Mouse (Mus musculus) limb, embryonic 10.5 days (tissue): Measurements from ENCODE around the gene Gm20431. TPM values are rescaled to one million over a fixed set of nuclear protein-coding genes. Genes with fewer than 3 reads are reported as not detected.

Experiments
- DNase-seq: peaks from one replicate; pipeline ENCODE4 v3.0.0-alpha.2; 2017; ENCODE audit warnings: low spot score
- H3K27ac ChIP-seq: fragments of 300-500 bp; sonication (generic); 2 replicates; pipeline ENCODE4 v1.5.1; 2016; ENCODE audit warnings: mild to moderate bottlenecking
- H3K27me3 ChIP-seq: fragments of 300-500 bp; sonication (generic); 2 replicates; pipeline ENCODE4 v1.6.1; 2016; ENCODE audit warnings: low read depth, mild to moderate bottlenecking; ENCODE audit not compliant: poor library complexity, severe bottlenecking
- H3K36me3 ChIP-seq: fragments of 300-500 bp; sonication (generic); 2 replicates; pipeline ENCODE4 v1.6.1; 2016; ENCODE audit warnings: mild to moderate bottlenecking, moderate library complexity
- H3K4me1 ChIP-seq: fragments of 300-500 bp; sonication (generic); 2 replicates; pipeline ENCODE4 v1.6.1; 2016
- H3K4me3 ChIP-seq: fragments of 300-500 bp; sonication (generic); 2 replicates; pipeline ENCODE4 v1.5.1; 2016; ENCODE audit warnings: mild to moderate bottlenecking, moderate library complexity
- H3K9me3 ChIP-seq: fragments of 300-500 bp; sonication (generic); replicated peaks from 2 replicates; pipeline ENCODE4 v1.6.1; 2016; ENCODE audit warnings: mild to moderate bottlenecking
- WGBS: fragments of 180-500 bp; shearing (Covaris S2); methylation state at CpG from one replicate; pipeline ENCODE4 v1.1.7; 2016; 5-methylcytosine and 5-hydroxymethylcytosine counted together
- polyA plus RNA-seq: library from polyadenylated mRNA; unstranded; fragments of >200 nt; fragmentation: Nextera tagmentation; extraction: Ambion mirVana; gene quantifications from 2 replicates; pipeline ENCODE4 v1.2.1, GENCODE M21; 2016

Gene Gm20431
- polyA plus RNA-seq, 1 experiment from 2014 or later = 1.0 TPM

GRCm38 (mm10) chr2:167665972-167666713 lies 4.8 kb upstream of the Gm20431 start:
- WGBS = 81% methylated on average over 18 of the region's 18 CpGs

GRCm38 (mm10) chr2:167662713-167663112 lies 1.4 kb upstream of the Gm20431 start:
- WGBS = 59% methylated on average over 6 of the region's 6 CpGs
- peak overlapping the region; percentile 87; the same call in 1 of the 2 replicates for H3K4me3 ChIP-seq

More at GRCm38 (mm10) chr2:167665972-167666713, 4.8 kb upstream of the Gm20431 start:
- Histone ChIP-seq H3K27ac (no peak overlapping the region), H3K4me3 (no peak overlapping the region), H3K36me3 (no peaks in the 10 kb centered on the region), H3K9me3 (no peaks in the 10 kb centered on the region), H3K27me3 (peaks cover 16% of the 10 kb centered on the region), H3K4me1 (peaks cover 12% of the 10 kb centered on the region)
- no peak for DNase-seq

GRCm38 (mm10) chr2:167660611-167660971 lies 705 bp downstream of the Gm20431 start:
- no peaks in the 10 kb centered on the region for H3K9me3 ChIP-seq
- peaks cover 46% of the 10 kb centered on the region for H3K4me1 ChIP-seq
- peaks cover 16% of the 10 kb centered on the region for H3K27me3 ChIP-seq
- H3K36me3 ChIP-seq = peaks cover 25% of the 10 kb centered on the region
- WGBS = 2% methylated on average over 12 of the region's 12 CpGs
- peak overlapping the region; percentile 90 for H3K27ac ChIP-seq
- peak overlapping the region; percentile 87 for H3K4me3 ChIP-seq
- DNase-seq = peak; percentile 49

More at GRCm38 (mm10) chr2:167662713-167663112, 1.4 kb upstream of the Gm20431 start:
- no peak overlapping the region for H3K27ac ChIP-seq
- H3K9me3 ChIP-seq = no peaks in the 10 kb centered on the region
- H3K36me3 ChIP-seq = peaks cover 12% of the 10 kb centered on the region
- peaks cover 16% of the 10 kb centered on the region for H3K27me3 ChIP-seq
- peaks cover 40% of the 10 kb centered on the region for H3K4me1 ChIP-seq
- DNase-seq = no peak

GRCm38 (mm10) chr2:167659847-167660610 lies 1.3 kb downstream of the Gm20431 start:
- Histone ChIP-seq H3K27ac (0 out of 2 replicates have a peak overlapping the region, but pooled peaks have one; percentile 90), H3K9me3 (no peaks in the 10 kb centered on the region), H3K4me1 (peaks cover 46% of the 10 kb centered on the region), H3K4me3 (peak overlapping the region; percentile 87), H3K27me3 (peaks cover 16% of the 10 kb centered on the region), H3K36me3 (peaks cover 25% of the 10 kb centered on the region)
- 24% methylated on average over 13 of the region's 13 CpGs for WGBS
- no peak for DNase-seq

- Histone ChIP-seq H3K4me3 (peak overlapping the region; percentile 87), H3K36me3 (peaks cover 30% of the 10 kb centered on the region), H3K27me3 (peaks cover 16% of the 10 kb centered on the region), H3K27ac (no peak overlapping the region), H3K4me1 (peaks cover 46% of the 10 kb centered on the region), H3K9me3 (no peaks in the 10 kb centered on the region)
- no peak for DNase-seq
- 68% methylated on average over 10 of the region's 10 CpGs for WGBS
Measured at GRCm38 (mm10) chr2:167659177-167659846, 2.0 kb downstream of the Gm20431 start.

GRCm38 (mm10) chr2:167658712-167659111 lies 2.6 kb downstream of the Gm20431 start:
- H3K27ac ChIP-seq = peak overlapping the region; percentile 27; the same call in 1 of the 2 replicates
- peaks cover 16% of the 10 kb centered on the region for H3K27me3 ChIP-seq
- H3K4me3 ChIP-seq = no peak overlapping the region
- H3K9me3 ChIP-seq = no peaks in the 10 kb centered on the region
- H3K4me1 ChIP-seq = peaks cover 46% of the 10 kb centered on the region
- DNase-seq = no peak
- WGBS = 81% methylated on average over 11 of the region's 11 CpGs
- peaks cover 36% of the 10 kb centered on the region for H3K36me3 ChIP-seq

GRCm38 (mm10) chr2:167657973-167658372 lies 3.3 kb downstream of the Gm20431 start:
- peaks cover 11% of the 10 kb centered on the region for H3K27me3 ChIP-seq
- H3K36me3 ChIP-seq = peaks cover 43% of the 10 kb centered on the region

GRCm38 (mm10) chr2:167656629-167657478 lies 4.4 kb downstream of the Gm20431 start:
- H3K9me3 ChIP-seq = no peaks in the 10 kb centered on the region
- H3K27me3 ChIP-seq = no peaks in the 10 kb centered on the region; the same call in 1 of the 2 replicates
- H3K4me1 ChIP-seq = peaks cover 37% of the 10 kb centered on the region
- peak overlapping the region; percentile 34; the same call in 1 of the 2 replicates for H3K27ac ChIP-seq
- 89% methylated on average over 16 of the region's 16 CpGs for WGBS
- DNase-seq = no peak
- H3K4me3 ChIP-seq = no peak overlapping the region
- H3K36me3 ChIP-seq = peaks cover 54% of the 10 kb centered on the region

More at GRCm38 (mm10) chr2:167657973-167658372, 3.3 kb downstream of the Gm20431 start:
- Histone ChIP-seq H3K4me1 (peaks cover 46% of the 10 kb centered on the region), H3K9me3 (no peaks in the 10 kb centered on the region), H3K4me3 (no peak overlapping the region), H3K27ac (no peak overlapping the region)
- WGBS = 87% methylated on average over 4 of the region's 4 CpGs
- DNase-seq = no peak

DNA sequence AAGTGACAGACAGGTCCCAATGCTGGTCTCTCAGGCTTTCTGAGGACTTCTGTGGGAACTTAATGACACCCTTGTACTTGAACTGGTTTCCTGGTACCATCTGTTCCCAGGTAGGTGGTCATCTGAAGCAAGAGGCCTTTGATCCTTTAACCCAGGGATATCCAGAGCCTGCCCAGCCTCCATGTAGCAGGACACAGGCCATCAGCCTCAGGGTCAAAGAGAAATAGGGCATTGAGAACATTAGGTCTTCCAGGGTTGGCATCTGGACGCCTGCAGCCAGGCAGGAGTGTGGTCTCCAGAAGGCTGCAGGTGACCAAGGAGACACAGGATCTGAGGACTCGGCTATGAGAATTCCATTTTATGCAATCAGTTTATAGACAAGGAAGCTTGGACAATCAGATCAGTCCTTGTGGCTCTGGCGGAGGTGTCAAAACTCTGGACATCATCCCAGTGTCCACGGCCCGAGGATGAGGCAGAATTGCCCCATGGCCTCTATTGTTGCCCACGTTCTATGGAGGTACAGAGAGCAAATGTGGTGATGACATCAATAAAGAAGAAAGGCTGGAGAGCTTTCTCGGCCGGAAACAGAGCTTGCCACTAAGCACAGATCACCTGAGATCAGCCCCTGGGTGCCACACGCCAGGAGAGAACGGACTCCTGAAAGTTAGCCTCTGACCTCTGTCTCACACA lies 6.2 kb downstream of the Gm20431 start:
- H3K27me3 ChIP-seq = no peaks in the 10 kb centered on the region
- H3K4me3 ChIP-seq = no peak overlapping the region
- no peak for DNase-seq
- H3K4me1 ChIP-seq = peaks cover 25% of the 10 kb centered on the region
- H3K9me3 ChIP-seq = no peaks in the 10 kb centered on the region
- H3K36me3 ChIP-seq = peaks cover 72% of the 10 kb centered on the region
- 88% methylated on average over 10 of the region's 10 CpGs for WGBS
- no peak overlapping the region for H3K27ac ChIP-seq

DNA sequence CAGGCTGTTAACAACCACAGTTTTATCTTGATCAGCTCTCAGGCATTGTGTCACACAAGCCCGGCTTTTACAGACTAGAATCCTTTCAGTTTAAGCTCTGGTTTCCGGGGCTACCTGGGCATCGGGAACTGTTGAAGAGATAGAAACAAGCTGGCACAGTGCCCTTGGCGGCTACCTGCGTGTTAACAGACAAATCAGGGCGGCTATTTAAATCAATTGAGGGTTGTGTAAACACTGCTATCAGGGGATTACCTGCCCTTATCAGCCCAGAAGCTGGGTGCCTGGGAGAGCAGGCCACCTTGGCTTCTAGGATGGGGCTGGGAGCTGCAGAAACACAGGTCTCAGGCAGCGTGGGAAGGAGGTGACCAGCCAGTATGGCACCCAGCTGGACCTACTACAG lies 8.6 kb downstream of the Gm20431 start:
- peaks cover 82% of the 10 kb centered on the region for H3K36me3 ChIP-seq
- no peaks in the 10 kb centered on the region for H3K9me3 ChIP-seq
- 89% methylated on average over 7 of the region's 7 CpGs for WGBS
- no peak overlapping the region for H3K4me3 ChIP-seq
- H3K27ac ChIP-seq = no peak overlapping the region
- no peaks in the 10 kb centered on the region for H3K27me3 ChIP-seq
- no peak for DNase-seq
- peaks cover 6% of the 10 kb centered on the region; the same call in 1 of the 2 replicates for H3K4me1 ChIP-seq

DNA sequence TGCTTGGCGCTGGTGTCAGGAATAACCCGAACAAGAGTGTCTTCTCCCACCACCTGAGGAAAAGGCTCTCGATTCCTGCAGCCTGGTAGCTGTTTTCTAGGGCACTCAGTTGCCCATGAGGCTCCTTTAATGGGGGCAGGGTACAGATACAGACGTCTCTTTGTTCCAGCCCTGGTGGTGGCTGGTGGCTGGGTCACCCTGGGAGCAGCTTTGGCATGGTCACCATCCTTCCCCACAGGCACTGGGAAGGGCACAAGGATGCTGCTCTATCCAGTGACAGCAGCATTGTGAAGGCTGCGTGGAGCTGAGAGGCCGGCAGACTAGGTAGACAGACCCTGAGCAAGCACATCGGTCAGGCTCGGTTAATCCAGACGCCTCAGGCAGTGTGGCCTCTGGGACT lies 9.7 kb downstream of the Gm20431 start:
- 89% methylated on average over 9 of the region's 9 CpGs for WGBS
- Histone ChIP-seq H3K36me3 (peaks cover 82% of the 10 kb centered on the region), H3K27me3 (no peaks in the 10 kb centered on the region), H3K9me3 (no peaks in the 10 kb centered on the region), H3K4me1 (0 out of 2 replicates have a peak, but pooled peaks cover under 1% of the 10 kb centered on the region), H3K4me3 (no peak overlapping the region), H3K27ac (no peak overlapping the region)
- no peak for DNase-seq
